Mouse (Mus musculus) mouse trophoblast stem cell (cell line): ENCODE results near the gene Insl5.

Experiments used
- in situ Hi-C, 2 experiments: fragments of 300-500 bp; cut with MseI, MboI; formaldehyde crosslinking; loops; 2 replicates in 1 of 2; 3 replicates in 1 of 2; pipeline ENCODE4 v1.15.1; 2025

The Insl5 gene

DNA sequence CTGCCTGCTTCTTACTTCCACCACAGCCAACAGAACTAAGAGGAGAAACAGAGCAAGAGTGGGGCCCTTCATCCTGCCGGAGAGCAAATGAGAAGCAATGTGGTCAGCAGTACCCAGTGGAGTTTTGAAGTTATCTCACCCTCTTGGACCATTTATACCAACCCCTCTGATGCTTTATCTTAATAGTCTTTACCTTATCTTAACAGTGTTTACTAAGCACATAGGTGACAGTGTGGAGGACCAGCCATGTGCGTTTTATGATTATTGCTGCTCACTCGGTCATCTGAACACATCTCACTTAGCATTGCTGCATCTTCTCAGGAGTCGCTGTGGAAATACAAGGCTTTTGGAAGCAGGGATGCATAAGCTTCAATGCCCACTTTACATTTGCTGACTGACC, at the start of gene Insl5:
TSS of gene Insl5 (minus strand) at position 222 of the 400 bp plus-strand sequence.
- in situ Hi-C loops, result no loop called here

DNA sequence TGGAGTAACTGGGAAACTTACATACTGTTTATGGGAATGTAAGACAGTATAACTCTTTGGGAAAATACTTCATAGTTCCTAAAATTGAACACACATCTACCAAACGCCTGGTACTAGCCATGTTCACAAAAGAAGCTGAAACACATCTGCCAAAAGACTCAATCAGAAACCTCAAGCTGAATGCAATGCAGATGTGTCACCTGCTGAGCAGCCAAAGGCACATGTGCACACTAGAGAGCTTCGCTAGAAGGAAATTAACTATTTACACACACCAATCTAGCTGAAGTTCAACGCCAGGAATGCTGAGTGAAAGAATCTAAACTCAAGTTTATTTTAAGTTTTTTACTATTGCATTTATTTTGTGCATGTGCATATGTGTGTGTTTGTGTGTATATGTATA, 44.0 kb upstream of the Insl5 start:
- in situ Hi-C loops, result no loop called here

DNA sequence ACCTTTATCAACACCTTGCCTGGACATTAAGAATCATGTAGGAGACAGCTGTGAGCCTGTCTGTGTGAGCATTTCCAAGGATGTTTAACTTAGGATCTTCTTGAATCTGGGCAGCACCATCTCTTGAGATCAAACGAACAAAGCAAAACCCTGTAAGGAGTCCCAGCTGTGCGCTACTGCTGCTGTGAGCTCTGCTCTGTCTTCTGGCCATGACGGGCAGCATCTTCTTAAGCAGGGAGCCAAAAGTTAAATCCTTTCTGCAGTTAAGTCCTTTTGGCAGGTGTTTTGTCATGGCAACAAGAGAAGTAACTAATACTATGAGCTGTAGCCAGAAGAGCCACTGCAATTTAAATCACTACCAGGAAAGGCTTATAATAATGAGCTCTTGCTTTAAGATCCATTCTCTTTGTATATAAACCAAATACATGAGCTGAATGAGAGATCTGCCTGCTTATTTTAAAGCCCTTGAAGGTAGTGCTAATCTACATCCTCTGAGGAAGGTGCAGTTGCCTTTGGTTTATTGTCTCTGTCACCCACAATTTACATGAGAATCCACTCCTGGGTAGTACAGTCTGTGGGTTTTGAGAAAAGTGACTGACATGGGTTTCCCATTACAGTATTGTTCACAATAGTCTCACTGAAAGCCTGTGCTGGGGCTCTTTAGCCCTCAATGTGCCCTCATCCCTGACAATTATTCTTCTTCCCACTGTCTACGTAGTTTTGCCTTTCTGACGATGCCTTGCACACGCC, 41.4 kb upstream of the Insl5 start:
- in situ Hi-C loops, result no loop called here

DNA sequence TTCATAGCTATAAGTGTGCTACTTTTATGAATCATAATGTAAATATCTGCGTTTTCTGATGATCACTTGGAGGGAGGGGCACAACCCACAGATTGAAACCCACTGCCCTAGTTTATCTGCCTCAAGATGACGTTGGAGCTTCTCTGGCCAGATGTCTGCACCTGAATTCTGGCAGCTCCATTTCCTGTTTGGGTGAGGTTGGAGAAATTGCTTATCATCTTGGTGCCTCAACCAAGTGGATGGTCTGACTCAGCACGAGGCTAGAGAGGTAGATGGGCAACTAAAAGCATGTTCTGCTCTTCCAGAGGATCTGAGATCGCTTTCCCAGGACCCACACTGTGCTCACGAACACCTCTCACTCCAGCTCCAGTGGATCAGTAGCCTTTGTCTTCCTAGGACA, 38.3 kb upstream of the Insl5 start:
- in situ Hi-C loops, result no loop called here

GRCm38 (mm10) chr4:103064421-103064820, 37.8 kb upstream of the Insl5 start:
- in situ Hi-C loops, result no loop called here

GRCm38 (mm10) chr4:103056909-103057308, 30.3 kb upstream of the Insl5 start:
- in situ Hi-C loops, result no loop called here

DNA sequence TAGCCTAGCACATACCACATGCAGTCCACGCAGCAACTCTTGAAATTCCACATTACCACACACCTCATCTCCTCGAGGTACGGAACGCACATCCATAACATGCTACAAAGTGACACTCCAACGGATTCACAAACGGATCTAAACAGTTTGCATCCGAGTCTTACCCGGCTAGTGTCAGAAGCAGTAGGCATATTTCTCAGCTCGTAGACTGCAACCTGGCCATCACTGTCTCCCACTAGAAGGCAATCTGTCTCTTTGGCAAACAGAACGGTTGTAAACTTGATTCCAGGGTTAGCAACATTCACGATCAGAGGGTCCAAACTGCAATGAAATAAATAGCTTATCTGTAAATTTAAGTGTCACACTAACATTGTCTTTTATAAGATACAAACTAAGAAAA, 21.4 kb upstream of the Insl5 start:
- in situ Hi-C loops, result no loop called here

DNA sequence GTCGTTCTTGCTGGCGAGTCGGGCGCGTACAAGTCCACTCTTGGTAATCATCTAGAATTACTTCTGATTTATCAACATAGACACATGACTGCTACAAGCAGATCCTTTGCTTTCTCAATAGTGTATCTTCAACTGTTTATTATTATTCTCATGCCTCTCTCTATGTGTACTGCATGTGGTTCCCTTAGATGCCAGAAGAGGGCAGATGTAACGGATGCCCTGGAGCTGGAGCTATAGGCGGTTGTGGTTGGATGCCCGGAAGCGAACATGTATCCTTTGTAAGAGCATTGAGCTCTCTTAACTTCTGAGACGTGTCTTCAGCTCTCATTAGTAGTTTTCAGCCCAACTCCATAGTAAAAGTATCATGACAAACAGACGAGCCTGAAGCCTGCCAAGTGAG, 16.4 kb upstream of the Insl5 start:
- in situ Hi-C loops, result no loop called here

GRCm38 (mm10) chr4:103039838-103040191, 13.2 kb upstream of the Insl5 start:
- in situ Hi-C loops, result no loop called here

DNA sequence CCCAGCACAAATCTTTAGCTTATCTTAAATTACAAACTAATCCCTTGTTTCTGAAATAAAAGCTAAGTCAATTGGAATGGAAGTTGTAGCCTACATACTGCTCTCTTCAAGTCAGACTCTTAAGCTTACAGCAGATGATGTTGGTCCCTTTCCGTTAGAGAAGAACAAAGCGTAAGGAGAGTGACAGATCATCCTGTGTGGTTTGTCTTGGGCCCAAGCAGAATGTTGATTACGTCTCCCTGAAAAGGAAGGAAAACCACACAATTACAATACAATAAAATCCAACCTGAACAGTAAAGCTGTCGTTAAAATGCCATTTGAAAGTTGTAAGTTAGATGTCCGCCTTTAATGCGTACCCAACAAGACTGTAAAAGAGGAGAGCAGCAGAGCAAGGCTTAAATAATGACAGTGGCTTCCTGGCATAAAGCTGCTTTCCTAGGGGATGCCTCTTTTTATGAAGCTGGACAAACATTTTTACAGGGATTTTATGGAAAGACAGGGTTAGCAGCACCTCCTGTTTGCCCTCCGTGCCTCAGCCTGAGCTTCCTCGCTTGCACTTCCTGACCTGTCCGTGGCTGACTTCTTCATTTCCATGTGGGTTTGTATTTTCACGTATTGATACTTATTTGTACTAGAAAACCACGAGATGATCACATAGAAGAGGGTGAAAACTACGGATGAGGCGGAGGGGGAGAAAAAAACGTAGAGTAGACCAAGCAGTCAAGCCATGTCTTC, 12.6 kb upstream of the Insl5 start:
- in situ Hi-C loops, result no loop called here

DNA sequence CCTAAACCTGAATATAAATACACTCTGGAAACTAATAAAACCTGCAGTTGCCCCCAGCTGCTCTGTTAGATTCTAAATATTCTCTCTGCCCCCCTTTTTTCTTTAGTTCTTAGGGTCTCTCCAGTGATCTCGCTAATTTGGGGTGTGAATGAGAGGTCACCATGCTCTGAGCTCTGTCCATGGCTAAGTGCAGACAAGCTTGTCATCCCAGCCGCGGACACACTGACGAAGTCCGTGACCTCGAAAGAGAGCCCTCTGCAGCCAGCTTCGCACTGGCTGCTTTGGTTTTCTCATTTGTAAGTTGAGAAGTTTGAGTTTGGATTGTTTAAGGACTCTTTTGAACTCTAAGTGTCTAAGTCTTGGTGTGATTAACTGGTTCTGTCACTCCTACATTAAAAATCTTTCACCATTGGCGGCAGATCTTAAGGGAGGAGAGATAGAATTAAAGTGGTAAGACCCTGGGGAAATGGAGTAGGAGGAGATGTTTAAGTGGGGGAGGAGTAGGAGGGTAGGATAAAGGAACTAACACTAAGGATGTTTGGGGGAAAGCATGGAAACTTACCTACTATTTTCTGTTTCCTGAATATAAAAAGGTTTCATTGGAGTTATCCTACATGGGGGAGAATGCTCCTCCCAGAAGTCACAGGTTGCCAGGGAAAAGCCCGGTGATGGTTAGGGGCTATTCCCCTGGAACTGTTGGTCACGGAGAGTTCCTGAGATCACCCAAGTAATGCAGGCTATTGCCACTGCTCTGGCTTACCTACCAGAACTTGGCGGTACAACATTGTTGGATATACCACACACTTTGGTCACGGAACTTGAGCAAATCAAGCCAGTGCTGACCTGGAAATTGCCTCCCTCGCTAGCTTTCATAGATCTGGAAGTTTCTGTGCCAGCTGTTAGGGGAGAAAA, 1.8 kb upstream of the Insl5 start:
- in situ Hi-C loops, result no loop called here

DNA sequence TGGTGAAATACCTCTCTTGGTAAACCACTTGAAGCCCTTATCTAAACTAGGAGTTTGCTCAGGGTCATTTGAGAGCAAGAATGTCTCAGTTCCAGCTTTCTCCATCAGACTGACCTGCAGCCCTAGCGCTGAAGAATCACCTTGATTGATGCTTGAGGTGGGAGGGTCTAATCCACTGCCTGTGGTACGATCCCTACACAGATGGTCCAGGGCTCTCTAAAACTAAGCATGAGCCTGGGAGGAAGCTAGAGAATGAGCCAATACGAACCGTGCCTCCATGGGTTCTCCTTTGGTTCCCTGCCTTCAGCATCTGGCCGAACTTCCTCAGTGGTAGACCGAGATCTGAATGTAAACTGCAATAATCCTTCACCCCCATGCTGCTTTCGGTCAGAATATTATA, 1.1 kb upstream of the Insl5 start:
- in situ Hi-C loops, result no loop called here

- in situ Hi-C loops, result no loop called here
Observed at GRCm38 (mm10) chr4:103013490-103013889, 13.2 kb downstream of the Insl5 start.

GRCm38 (mm10) chr4:103011823-103012222, 14.8 kb downstream of the Insl5 start:
- in situ Hi-C loops, result no loop called here

GRCm38 (mm10) chr4:103010734-103011133, 15.9 kb downstream of the Insl5 start:
- in situ Hi-C loops, result no loop called here

- in situ Hi-C loops, result no loop called here
Observed at GRCm38 (mm10) chr4:103006943-103007418, 19.7 kb downstream of the Insl5 start.

DNA sequence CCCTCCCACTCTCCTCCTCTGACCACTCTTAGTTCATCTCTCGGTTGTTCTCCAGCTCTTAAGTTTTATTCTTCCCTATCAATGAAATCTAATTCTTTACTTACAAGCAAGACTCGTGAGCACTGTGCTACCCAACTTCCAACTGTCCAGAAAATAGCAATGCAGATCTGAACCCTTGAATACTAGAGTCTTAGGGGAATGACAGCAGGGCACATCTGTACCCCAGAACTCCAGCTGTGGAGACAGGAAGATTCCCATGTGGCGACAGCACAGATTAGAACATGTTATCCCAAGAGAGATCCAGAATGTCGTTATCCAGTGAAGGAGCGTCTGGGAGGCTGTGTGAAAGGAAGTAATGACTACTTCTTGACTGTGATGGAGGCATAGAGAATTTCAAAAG, 20.4 kb downstream of the Insl5 start:
- in situ Hi-C loops, result no loop called here

DNA sequence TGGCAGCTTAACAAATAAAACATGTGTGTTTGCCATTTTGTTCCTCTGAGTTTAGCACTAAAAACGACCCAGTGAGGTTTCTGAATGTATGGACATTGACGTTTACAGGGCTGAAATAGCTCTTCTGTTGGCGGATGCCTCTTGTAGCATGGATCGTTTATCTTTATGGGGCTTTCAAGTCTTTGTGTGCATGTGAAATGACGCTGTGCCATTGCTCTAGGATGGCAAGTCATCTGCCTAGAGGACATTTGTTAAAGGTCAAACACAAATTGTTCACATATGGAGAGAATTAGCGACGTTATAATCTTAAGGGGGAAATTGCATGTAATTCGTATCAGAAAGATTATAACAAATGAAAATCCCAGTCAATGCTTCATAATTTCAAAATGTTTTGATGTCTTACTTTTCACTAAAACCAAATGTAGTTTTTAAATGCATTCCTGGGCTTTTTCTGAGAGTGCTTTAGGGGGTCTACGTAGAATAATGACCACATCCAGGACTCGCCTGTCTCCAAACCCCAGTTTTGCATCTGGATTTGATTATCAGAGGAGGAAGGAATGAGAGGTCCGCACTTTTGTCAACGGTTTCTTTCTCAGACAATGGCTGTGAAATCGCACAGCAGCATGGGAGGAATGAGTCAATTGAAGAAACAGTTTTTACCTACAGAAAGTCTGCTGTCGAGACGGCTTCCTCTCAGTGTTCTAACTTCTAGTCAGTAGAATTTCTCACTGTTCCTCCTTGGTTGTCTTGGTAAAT, 21.3 kb downstream of the Insl5 start:
- in situ Hi-C loops, result no loop called here

DNA sequence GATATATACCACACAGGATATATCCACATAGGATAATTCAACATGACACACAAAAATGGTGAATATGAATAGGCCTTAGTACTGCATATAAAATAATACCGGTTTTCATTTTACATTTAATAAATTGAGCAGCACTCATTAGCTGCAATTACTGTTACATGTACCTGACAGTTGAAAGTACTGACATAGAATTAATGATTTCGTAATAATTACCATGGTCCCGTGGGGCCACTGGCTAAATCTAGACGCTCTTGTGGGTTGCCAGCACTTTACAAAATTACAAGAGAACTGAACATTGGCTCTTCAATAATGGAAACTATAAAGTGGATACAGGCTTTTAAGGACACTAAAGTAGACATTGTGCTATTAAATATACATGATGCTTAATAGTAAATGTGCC, 22.0 kb downstream of the Insl5 start:
- in situ Hi-C loops, result no loop called here

DNA sequence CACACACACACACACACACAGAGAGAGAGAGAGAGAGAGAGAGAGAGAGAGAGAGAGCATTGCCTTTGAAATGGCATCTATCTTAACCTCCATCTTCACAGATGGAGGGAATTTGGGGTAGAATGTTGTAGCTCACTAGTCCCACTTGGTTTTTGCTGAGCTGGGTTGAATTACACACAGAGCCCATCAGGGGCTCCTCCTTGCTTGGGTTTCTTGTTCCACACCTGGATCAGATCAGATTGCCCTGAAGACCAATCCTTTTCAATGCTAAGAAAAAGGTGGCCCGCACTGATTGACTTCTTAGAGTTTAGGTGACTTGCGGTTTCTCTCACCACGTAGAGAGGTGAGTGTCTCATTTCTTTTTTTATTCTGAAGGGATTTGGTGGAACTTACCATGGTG, 35.0 kb downstream of the Insl5 start:
- in situ Hi-C loops, result no loop called here

- in situ Hi-C loops, result no loop called here
Observed at GRCm38 (mm10) chr4:102990595-102991340, 35.9 kb downstream of the Insl5 start.
